ENCODE assay signal across 26 mouse cellular contexts in the genomic region with DNA sequence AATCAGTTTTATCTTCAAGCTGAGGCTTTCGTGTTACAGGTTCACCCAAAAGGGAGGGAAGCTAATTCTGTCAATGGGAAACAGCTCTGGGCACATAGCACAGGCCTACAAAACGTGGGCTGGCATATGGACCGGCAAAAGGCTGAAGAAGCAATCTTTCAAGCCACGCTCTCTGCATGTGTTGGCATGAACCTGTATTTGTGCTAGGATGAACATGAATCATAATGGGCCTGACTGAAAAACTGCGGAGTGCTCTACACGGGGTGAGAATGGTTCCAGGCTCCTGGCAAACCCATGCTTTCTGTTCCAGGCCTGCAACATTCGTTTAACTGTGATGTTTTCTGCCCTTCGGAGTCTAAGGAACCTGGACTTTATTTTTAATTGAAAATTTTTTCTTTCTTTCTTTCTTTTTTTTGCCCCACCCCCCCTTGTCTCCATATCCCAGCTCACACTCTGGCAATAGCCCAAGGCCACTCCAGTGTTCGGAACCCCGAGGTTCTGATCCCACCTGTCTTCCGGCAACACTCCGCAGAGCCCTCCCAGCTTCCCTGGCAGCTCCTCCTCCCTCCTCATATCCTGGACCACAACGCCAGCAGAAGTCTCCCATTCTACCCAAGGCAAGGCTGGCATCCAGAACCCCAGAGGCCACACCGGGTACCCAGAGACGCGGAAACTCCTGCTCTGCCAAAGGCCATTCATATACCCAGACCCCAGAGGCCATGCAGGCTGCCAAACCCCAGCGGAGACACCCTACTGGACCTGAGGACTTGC. TPM values are rescaled to one million over a fixed set of nuclear protein-coding genes. Genes with fewer than 3 reads are reported as not detected.
DNase-seq lines count a peak whose midpoint lies in the region; ATAC-seq and TF ChIP-seq lines count a peak whose summit lies in the region.
"Had no signal": no experiment of that assay in that cellular context is flagged by ENCODE, and none has a peak within 500 bp of the region (broad histone marks: within the 10 kb centered on the region; RNA-seq: fewer than 3 reads in every experiment).

No protein-coding gene starts in this region.

- intact Hi-C loops in heart, postnatal 36 days (cut with DNase I) = no loop called here

- no peak overlapping the region for H3K9ac ChIP-seq in midbrain, postnatal 0 days (replicated peaks; ENCODE audit: low read length, poor library complexity, severe bottlenecking)
- no peak overlapping the region for H3K9ac ChIP-seq in midbrain, embryonic 14.5 days (replicated peaks; ENCODE audit: low read length)
- H3K9ac ChIP-seq in heart, embryonic 11.5 days (ENCODE audit: low read depth, low read length) = no peak overlapping the region
- H3K9ac ChIP-seq: heart, embryonic 13.5 days; hindbrain, embryonic 15.5 days; intestine, embryonic 15.5 days; limb, embryonic 12.5 days; lung, embryonic 15.5 days; neural tube, embryonic 13.5 days; stomach, embryonic 15.5 days had no signal

- H3K9me3 ChIP-seq in midbrain, postnatal 0 days (ENCODE audit: low read length) = no peaks in the 10 kb centered on the region
- no peaks in the 10 kb centered on the region for H3K9me3 ChIP-seq in midbrain, embryonic 14.5 days (ENCODE audit: control insufficient read depth, low read length)
- no peaks in the 10 kb centered on the region for H3K9me3 ChIP-seq in heart, embryonic 11.5 days (replicated peaks; ENCODE audit: control insufficient read depth, low read length)
- H3K9me3 ChIP-seq: heart, embryonic 13.5 days; hindbrain, embryonic 10.5 days; hindbrain, embryonic 15.5 days; intestine, embryonic 15.5 days; limb, embryonic 12.5 days; lung, embryonic 15.5 days; midbrain, embryonic 10.5 days; neural tube, embryonic 13.5 days; stomach, embryonic 15.5 days had no signal

- no peaks in the 10 kb centered on the region for H3K27me3 ChIP-seq in midbrain, postnatal 0 days (ENCODE audit: insufficient read depth, low read length)
- no peaks in the 10 kb centered on the region for H3K27me3 ChIP-seq in midbrain, embryonic 14.5 days (ENCODE audit: control insufficient read depth, insufficient read depth, low read length)
- no peaks in the 10 kb centered on the region for H3K27me3 ChIP-seq in heart, embryonic 11.5 days (ENCODE audit: control insufficient read depth, insufficient read depth, low read length)
- H3K27me3 ChIP-seq: heart, embryonic 13.5 days; hindbrain, embryonic 15.5 days; intestine, embryonic 15.5 days; limb, embryonic 12.5 days; lung, embryonic 15.5 days; neural tube, embryonic 13.5 days; stomach, embryonic 15.5 days had no signal

- H3K36me3 ChIP-seq in midbrain, postnatal 0 days (ENCODE audit: insufficient read depth, low read length) = no peaks in the 10 kb centered on the region
- no peaks in the 10 kb centered on the region for H3K36me3 ChIP-seq in midbrain, embryonic 14.5 days (ENCODE audit: control insufficient read depth, insufficient read depth, low read length)
- no peaks in the 10 kb centered on the region for H3K36me3 ChIP-seq in heart, embryonic 11.5 days (ENCODE audit: control insufficient read depth, insufficient read depth, low read length)
- H3K36me3 ChIP-seq: heart, embryonic 13.5 days; hindbrain, embryonic 10.5 days; hindbrain, embryonic 15.5 days; intestine, embryonic 15.5 days; limb, embryonic 12.5 days; lung, embryonic 15.5 days; midbrain, embryonic 10.5 days; neural tube, embryonic 13.5 days; stomach, embryonic 15.5 days had no signal

- no peak for TF ChIP-seq CTCF in midbrain, postnatal 0 days (IDR thresholded peaks at IDR 0.05)

- H3K4me1 ChIP-seq in midbrain, postnatal 0 days (ENCODE audit: insufficient read depth, low read length) = no peaks in the 10 kb centered on the region
- H3K4me1 ChIP-seq in midbrain, embryonic 14.5 days (ENCODE audit: control insufficient read depth, insufficient read depth, low read length) = no peaks in the 10 kb centered on the region
- no peaks in the 10 kb centered on the region for H3K4me1 ChIP-seq in heart, embryonic 11.5 days (ENCODE audit: control insufficient read depth, insufficient read depth, low read length)
- H3K4me1 ChIP-seq: heart, embryonic 13.5 days; hindbrain, embryonic 10.5 days; hindbrain, embryonic 15.5 days; intestine, embryonic 15.5 days; limb, embryonic 12.5 days; lung, embryonic 15.5 days; midbrain, embryonic 10.5 days; neural tube, embryonic 13.5 days; stomach, embryonic 15.5 days had no signal

- 86% methylated on average over 17 of the region's 17 CpGs for WGBS in midbrain, postnatal 0 days
- 89% methylated on average over 17 of the region's 17 CpGs for WGBS in midbrain, embryonic 14.5 days
- WGBS in heart, embryonic 11.5 days (ENCODE audit: insufficient replicate concordance) = 84% methylated on average over 17 of the region's 17 CpGs

- no peak overlapping the region for H3K4me2 ChIP-seq in midbrain, postnatal 0 days (ENCODE audit: low read depth, low read length, poor library complexity, severe bottlenecking)
- H3K4me2 ChIP-seq in midbrain, embryonic 14.5 days (ENCODE audit: low read length) = no peak overlapping the region
- H3K4me2 ChIP-seq in heart, embryonic 11.5 days = no peak overlapping the region
- H3K4me2 ChIP-seq: heart, embryonic 13.5 days; hindbrain, embryonic 15.5 days; intestine, embryonic 15.5 days; limb, embryonic 12.5 days; lung, embryonic 15.5 days; neural tube, embryonic 13.5 days; stomach, embryonic 15.5 days had no signal

- no peak overlapping the region for H3K27ac ChIP-seq in midbrain, postnatal 0 days (ENCODE audit: low read depth, low read length)
- H3K27ac ChIP-seq in midbrain, embryonic 14.5 days (replicated peaks; ENCODE audit: low read depth, low read length) = no peak overlapping the region
- no peak overlapping the region for H3K27ac ChIP-seq in heart, embryonic 11.5 days (ENCODE audit: low read depth, low read length)
- H3K27ac ChIP-seq: heart, adult 2 months; heart, embryonic 13.5 days; hindbrain, embryonic 10.5 days; hindbrain, embryonic 15.5 days; intestine, embryonic 15.5 days; limb, embryonic 12.5 days; lung, embryonic 15.5 days; midbrain, embryonic 10.5 days; neural tube, embryonic 13.5 days; stomach, embryonic 15.5 days had no signal

- H3K4me3 ChIP-seq in midbrain, postnatal 0 days (ENCODE audit: low read depth, low read length) = no peak overlapping the region
- H3K4me3 ChIP-seq in midbrain, embryonic 14.5 days (replicated peaks; ENCODE audit: low read depth, low read length) = no peak overlapping the region
- H3K4me3 ChIP-seq in heart, embryonic 11.5 days (ENCODE audit: low read depth, low read length) = no peak overlapping the region
- H3K4me3 ChIP-seq: erythroblast, embryonic 14.5 days; heart, adult 2 months; heart, embryonic 13.5 days; hindbrain, embryonic 10.5 days; hindbrain, embryonic 15.5 days; intestine, embryonic 15.5 days; limb, embryonic 12.5 days; lung, embryonic 15.5 days; midbrain, embryonic 10.5 days; neural tube, embryonic 13.5 days; stomach, embryonic 15.5 days had no signal

- no peak for ATAC-seq in midbrain, postnatal 0 days (ENCODE audit: low FRiP score)
- ATAC-seq in midbrain, embryonic 14.5 days (ENCODE audit: low FRiP score, low TSS enrichment) = no peak
- no peak for ATAC-seq in heart, embryonic 11.5 days (replicated peaks; ENCODE audit: insufficient number of reproducible peaks, low FRiP score, low TSS enrichment)
- ATAC-seq: CD4-positive, CD25-positive, alpha-beta regulatory T cell, adult 4 months; forebrain, embryonic 16.5 days; intestine, embryonic 15.5 days; midbrain, embryonic 16.5 days had no signal

- peak; percentile 71 for DNase-seq in midbrain, postnatal 0 days (ENCODE audit: low spot score)
- DNase-seq in midbrain, embryonic 14.5 days = no peak
- DNase-seq in cerebellum, adult 18-20 months = peak; percentile 45 to 50
- DNase-seq in cerebellum, postnatal 10 days = peak; percentile 89 to 92
- DNase-seq in heart, postnatal 36 days = no peak
- no peak for DNase-seq in frontal cortex, postnatal 14 days (ENCODE audit: low spot score in 2 of 2)
- DNase-seq: heart, adult 2 months; heart, postnatal 10 days; kidney, adult 2 months; kidney, postnatal 4 days; right cerebral cortex, postnatal 14 days; thymus, postnatal 14 days had no signal

RNA-seq across cellular contexts. Expression of a gene that starts 36.4 kb away (rescaled TPM):
- 15.2 and 16.2 TPM in 2 replicates for total RNA-seq in midbrain, postnatal 0 days (2014; rRNA removed)
- polyA plus RNA-seq in midbrain, postnatal 0 days (2015; fragmentation: Nextera tagmentation; extraction: Ambion mirVana) = 17.4 and 21.3 TPM in 2 replicates
- 38.5 and 43.9 TPM in 2 replicates for polyA plus RNA-seq in midbrain, embryonic 14.5 days (2014; fragmentation: Nextera tagmentation; extraction: Ambion mirVana)
- total RNA-seq in heart, postnatal 36 days (2021) = 1 to 10 TPM; 2.5 to 3.2 TPM
- polyA plus RNA-seq in heart, embryonic 11.5 days (2014; fragmentation: Nextera tagmentation; extraction: Ambion mirVana) = 33.4 and 40.1 TPM in 2 replicates
- polyA plus RNA-seq: erythroblast, embryonic 14.5 days had no signal

RNA-seq across cellular contexts. Expression of a gene that starts 42.2 kb away (rescaled TPM):
- 158 and 162 TPM in 2 replicates for total RNA-seq in midbrain, postnatal 0 days (2014; rRNA removed)
- 61.8 and 71.6 TPM in 2 replicates for polyA plus RNA-seq in midbrain, postnatal 0 days (2015; fragmentation: Nextera tagmentation; extraction: Ambion mirVana)
- 78.9 and 91.1 TPM in 2 replicates for polyA plus RNA-seq in midbrain, embryonic 14.5 days (2014; fragmentation: Nextera tagmentation; extraction: Ambion mirVana)
- total RNA-seq in heart, postnatal 36 days (2021) = 1 to 10 TPM in 1 of 2 experiments, under 1 TPM in 1; 1.00 to 1.6 TPM
- polyA plus RNA-seq in heart, embryonic 11.5 days (2014; fragmentation: Nextera tagmentation; extraction: Ambion mirVana) = 3.1 and 4.3 TPM in 2 replicates

Comparison
In these comparisons a context has a peak if more than half of its experiments do, and no peak if none do; other contexts are left out.
1. DNase-seq: peak in midbrain, postnatal 0 days (single experiment), cerebellum, adult 18-20 months (2 of 2) and cerebellum, postnatal 10 days (2 of 2); none in midbrain, embryonic 14.5 days (single experiment), heart, postnatal 36 days (0 of 2) and frontal cortex, postnatal 14 days (0 of 2).
2. RNA of a gene that starts 42.2 kb away (polyA plus RNA-seq): 78.9 to 91.1 TPM in midbrain, embryonic 14.5 days and 61.8 to 71.6 TPM in midbrain, postnatal 0 days; 3.1 to 4.3 TPM in heart, embryonic 11.5 days; every median in the first group is over 10 times any median in the second.